Mouse (Mus musculus): Measurements from ENCODE around the gene Atp6v1fnb. TPM values are rescaled to one million over a fixed set of nuclear protein-coding genes. Genes with fewer than 3 reads are reported as not detected.

Gene Atp6v1fnb
- total RNA-seq, 4 experiments from 2014 or later, result not detected

DNA sequence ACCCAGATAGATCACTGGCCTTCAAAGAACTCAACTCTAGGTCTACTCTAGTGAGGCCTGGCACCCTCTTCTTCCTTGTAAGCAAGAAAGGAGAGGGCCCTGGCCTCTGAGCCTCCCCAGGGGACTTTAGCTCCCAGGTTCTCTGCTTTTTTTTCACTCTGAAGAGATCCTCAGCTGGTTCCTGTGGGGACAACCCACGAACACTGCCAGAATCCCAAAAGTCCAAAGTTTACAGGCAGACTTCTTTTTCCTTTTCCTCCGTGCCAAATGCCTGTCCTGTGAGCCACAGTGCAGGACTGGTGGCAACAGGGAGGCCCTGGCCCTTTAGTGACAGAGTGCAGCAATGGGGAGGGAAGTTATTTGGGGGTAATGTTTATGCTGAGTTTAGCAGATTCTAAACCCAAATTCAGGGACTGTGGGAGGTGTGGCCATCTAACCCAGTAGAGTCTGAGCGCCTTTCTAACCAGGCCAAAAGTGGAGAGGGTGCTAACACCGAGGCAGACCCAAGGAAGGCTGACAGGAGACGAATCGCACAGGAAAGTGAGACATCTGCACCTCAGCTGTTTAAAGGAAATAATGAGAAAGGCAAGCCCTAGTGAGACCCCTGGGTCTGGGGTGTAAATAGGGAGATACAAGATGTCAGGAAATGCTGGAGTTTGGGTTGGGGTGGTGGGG is 51.5 kb downstream of the Atp6v1fnb start:
- no peak for DNase-seq (ENCODE audit: low spot score in 2 of 2)

Other genes with a start within 250 kb of the Atp6v1fnb start
- gene Hilpda, start 198.9 kb upstream of the Atp6v1fnb start, total RNA-seq (2022), result 1 to 10 TPM; 2.8 to 3.9 (median 3.3) TPM
- gene Fam71f2, start 191.8 kb upstream of the Atp6v1fnb start, total RNA-seq (2022), result not detected
- gene Fam71f1, start 152.3 kb upstream of the Atp6v1fnb start, total RNA-seq (2022), result not detected
- gene Calu, start 123.4 kb upstream of the Atp6v1fnb start, total RNA-seq (2022), result 10 to 100 TPM; 66.3 to 77.3 (median 75.0) TPM
- under 1 TPM in 3 of 4 experiments, not detected in 1; 0.24 to 0.43 (median 0.31) TPM for gene Opn1sw, start 83.0 kb upstream of the Atp6v1fnb start, total RNA-seq (2022)
- gene Ccdc136, start 75.1 kb upstream of the Atp6v1fnb start, total RNA-seq (2022), result 10 to 100 TPM in 2 of 4 experiments, 1 to 10 TPM in 2; 9.0 to 12.0 (median 10.2) TPM
- gene Flnc, start 38.2 kb upstream of the Atp6v1fnb start, total RNA-seq (2022), result 100 to 1,000 TPM; 357 to 417 (median 381) TPM
- 100 to 1,000 TPM; 116 to 127 (median 122) TPM for gene Atp6v1f, start 3.7 kb upstream of the Atp6v1fnb start, total RNA-seq (2022)
- gene Kcp, start 36.5 kb downstream of the Atp6v1fnb start, total RNA-seq (2022), result 1 to 10 TPM; 2.2 to 6.0 (median 4.4) TPM
- gene Irf5, start 55.2 kb downstream of the Atp6v1fnb start, total RNA-seq (2022), result 1 to 10 TPM; 1.0 to 3.1 (median 1.7) TPM
- gene Tnpo3, start 138.4 kb downstream of the Atp6v1fnb start, total RNA-seq (2022), result 10 to 100 TPM; 32.7 to 36.9 (median 35.4) TPM
- gene Tspan33, start 222.8 kb downstream of the Atp6v1fnb start, total RNA-seq (2022), result 1 to 10 TPM; 1.7 to 2.7 (median 2.5) TPM